Mouse (Mus musculus) 3134 (cell line): Measurements from ENCODE around the gene Zfp189.
A peak's percentile ranks its signal among the peaks of the same experiment; 100 is the strongest.
"Not testable (repeated sequence)": the region's sequence is repeated elsewhere in the genome, so short reads cannot be mapped to it uniquely, and the experiment has no call there.

Experiments used
- DNase-seq: peaks from one replicate; pipeline ENCODE4 v3.0.0-alpha.2; 2011; ENCODE audit warnings: low spot score; ENCODE audit not compliant: insufficient read length; ENCODE audit errors: extremely low read depth

Gene Zfp189

DNA sequence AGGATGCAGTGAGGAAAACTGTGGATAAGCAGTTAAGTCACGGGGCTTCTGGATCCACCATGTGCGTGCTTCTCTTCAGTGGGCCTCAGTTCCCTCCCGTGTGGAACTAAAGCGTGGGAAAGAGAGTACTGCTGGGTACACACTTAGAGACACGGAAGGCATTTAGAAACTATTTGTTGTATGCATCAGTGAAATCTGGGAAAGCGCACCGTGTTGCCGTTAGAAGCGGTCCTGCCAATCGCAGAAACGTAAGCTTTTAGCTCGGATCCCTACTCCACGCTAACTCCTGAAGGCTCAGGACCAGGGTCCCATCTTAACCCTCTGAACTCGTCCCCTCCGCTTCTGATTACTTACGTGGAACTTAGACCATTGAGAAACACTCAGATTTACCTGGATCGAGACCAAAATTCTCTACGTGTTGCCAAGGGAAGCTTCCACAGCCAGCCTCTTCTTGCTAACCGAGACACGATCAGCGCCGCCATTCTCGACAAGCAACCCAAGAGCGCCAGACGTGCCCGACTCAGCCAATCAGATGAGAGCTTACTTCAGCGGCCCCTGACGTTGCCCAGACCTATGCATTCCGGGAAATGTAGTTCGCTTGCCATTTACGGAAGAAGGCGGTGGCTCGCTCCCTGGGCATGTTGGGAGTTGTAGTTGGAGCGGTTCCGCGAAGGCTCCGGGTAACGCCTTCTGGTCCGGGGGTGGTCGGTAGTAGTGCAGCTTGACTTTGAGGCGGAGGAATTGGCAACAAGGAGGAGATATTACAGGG lies at the start of gene Zfp189, which contains the start of gene Mrpl50:
Zfp189 (plus strand) TSS at position 605 of the 769 bp plus-strand sequence.
Mrpl50 (minus strand) TSS at position 522 of the 769 bp plus-strand sequence.
- DNase-seq: peak; percentile 91

DNA sequence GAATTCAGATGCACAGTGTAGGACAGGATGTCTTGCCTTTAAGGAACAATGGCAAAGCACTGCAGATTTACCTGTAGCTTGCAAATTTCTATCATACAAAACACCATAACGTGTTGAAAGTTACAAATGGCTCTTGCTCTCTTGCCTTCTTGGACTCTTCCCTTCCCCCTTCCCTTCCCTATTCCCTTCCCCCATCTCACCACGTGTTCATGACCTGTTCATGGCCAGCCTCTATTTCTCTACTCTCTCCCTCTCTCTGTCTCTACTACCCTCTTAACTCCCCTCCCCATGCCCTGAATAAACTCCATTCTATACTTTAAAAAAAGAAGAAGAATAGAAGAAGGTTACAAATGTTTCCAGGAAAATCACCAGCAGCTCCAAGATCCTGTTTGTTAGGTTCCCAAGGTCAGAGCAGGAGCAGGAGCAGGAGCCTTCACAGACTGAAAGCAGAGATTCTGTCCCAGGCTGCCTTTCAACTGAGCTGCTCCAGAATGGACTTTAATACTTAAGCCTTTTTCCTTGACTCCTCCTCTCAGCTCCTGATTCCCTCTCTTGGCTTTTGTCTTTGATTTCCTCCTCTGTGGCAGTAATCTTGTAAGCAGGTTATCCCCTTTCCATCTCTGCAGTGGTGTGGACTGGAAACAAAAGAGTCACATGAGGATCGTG lies 47.4 kb upstream of the Zfp189 start, which contains the start of gene Acnat1:
Acnat1 (minus strand) TSS at position 478 of the 666 bp plus-strand sequence.
- DNase-seq: no peak

DNA sequence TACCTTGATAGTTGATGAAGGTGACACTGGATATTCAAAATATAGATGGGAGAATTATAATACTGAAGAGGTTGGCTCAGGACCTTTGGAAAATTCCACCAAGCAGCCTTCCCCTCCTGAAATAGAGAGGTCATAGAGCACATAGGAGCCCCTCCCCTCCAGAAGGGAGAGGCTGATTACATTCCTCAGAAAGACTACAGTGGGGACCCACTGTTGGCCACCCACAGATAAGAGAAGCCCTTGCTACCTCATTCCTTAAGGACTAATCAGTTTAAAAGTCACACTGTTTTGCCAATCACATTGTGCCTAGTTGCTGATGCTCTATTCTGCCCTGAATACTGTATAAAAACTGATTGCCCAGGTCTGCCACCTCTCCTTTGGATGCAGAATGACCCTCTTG lies 46.4 kb upstream of the Zfp189 start:
- no peak for DNase-seq

DNA sequence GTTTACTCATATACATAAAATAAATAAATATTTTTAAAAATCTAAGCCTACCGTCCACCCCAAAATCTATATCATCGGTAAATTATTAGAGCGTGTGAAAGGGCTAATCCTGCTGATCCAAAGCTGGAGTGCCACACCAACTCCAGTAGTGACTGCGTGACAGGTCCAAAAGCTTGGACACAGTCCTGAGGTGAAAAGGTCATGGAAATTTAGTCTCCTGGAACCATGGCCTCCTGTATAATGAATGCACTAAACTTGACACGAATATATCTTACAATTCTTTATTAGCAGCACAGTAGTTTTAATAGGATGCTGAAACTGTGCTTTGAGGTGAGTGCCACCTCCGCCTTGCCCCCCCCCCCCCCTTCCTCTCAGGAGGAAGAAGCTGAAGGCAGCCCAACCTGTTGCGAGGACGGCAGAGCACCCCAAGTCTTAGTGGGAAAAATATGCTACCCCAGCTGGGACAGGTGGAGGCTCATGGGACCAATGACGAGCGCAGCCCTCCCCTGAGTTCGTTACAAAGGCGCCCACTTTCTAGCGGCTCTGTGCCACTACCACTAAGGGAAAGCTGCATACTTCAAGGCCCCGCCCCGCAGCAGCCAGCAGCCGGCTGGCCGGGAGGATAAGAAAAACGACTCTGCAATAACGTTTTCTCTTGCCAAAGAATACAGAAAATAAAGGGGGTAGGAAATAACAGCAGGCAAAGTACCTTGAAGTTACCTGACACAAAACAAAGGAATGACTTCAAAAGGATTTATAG lies 42.7 kb upstream of the Zfp189 start:
- DNase-seq: peak; percentile 3

DNA sequence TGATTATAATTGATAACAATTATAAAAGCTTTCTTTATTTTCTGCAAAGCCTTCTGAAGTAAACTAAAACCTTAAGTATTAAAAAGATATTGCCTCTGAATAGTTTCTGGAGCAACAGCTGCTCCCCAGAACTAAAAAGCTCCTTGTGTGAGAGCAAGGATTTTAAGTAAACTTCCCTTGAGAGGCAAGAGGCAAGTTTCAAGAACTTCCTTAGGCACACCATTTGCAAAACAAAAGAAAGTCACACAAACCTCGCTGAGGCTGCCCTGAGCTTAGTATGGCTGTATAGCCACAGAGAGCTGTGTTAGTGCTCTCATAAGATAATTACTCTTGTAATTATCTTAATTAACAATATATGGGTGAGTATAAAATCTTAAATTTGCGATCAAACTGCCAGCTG lies 41.9 kb upstream of the Zfp189 start:
- not testable (repeated sequence) for DNase-seq

DNA sequence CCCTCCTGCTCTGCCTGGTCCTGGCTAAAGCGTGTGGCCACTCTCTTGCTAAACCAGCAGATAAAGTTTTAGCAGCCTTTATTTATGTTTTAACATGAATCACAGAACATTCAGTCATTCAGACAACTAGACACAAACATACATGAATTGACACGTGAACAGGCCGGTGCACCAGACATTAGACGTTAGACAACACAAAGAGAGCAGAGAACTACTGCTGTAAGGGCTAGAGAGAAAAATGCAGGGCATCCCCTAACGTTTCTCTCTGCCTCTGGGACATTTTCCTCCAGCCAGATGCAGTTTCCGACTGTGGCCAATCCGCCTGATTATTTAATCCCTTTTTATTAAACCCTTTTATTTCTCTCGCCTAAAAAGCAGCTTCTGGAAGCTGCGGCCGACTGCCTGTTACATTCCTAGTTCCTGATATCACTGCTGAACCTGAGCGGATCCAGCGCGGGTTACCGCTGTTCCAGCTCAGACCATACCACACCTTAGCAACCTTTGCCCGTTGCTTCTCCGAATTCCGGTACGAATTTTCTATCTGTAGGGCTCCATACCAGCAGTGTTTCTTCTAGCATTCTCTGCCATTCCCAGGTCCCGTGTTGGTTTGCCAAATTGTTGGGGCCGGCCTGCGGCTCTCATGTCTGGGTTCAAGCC lies 40.7 kb upstream of the Zfp189 start:
- no peak for DNase-seq

DNA sequence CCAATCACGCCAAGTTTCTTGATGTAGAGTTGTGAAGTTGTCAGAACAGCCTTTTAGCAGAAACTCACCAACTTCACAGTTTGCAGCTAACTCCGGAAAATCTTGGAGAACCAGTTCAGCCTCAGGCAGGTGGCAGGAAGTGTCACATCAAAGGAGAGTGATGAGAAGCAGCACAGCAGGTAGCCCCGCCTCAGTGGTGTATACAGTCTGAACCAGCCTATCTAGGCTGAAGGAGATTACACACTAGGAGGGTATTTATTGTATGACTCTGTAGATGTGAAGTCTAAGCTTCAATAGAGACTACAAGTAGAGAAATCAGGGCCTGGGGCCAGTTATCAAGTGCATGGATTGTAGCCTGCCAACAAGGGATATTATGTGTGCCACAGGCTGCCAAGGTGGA lies 40.1 kb upstream of the Zfp189 start:
- DNase-seq: no peak

DNA sequence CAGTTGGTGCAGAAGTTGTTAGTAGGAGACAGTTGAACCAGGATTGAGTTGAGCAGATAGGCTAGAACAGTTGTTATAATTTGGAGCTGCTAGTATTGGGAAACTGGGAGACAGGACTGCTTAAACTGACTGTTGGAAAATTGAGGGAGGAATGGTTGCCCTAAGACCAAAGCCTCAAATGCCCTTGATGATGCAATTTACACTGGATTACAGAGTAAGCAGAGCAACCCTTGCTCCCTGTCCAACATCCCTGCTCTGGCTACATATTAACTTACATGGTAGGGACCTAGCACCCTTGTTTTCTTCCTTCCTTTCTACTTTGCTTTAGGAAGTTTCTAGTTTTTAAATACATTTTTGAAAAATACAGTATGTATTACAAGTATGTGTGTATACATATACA lies 35.5 kb upstream of the Zfp189 start:
- no peak for DNase-seq

DNA sequence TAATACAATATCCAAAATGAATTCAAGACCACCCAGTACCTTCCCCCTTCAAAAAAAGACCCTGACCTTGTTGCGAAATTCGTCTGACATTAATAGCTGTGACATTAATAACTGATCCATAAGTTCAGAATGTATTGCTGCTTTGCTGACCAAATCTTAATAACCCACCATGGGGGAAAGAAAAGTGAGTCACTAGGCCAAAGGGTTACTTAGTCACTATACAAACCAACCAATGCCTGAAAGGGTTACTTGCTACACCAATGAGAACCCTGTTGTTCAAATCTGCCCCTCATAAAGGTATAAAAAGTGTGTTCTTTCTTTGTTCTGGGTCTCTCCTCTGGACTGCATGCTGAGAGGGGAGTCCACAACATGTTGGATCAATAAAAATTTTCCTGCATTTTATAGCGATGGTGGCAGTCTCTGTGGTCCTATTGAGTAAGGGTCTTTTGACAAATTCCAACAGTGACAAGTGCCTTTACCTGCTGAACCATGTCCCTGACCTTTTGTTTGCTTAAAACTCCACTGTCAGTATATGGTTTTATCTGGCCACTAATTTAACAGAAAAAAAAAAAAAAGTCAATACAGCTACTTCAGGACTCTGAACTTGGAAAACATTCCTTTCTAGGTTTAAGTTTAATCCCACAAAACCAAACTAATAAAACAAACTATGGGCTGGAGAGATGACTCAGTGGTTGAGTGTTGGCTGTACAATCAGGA lies 34.9 kb upstream of the Zfp189 start:
- not testable (repeated sequence) for DNase-seq

DNA sequence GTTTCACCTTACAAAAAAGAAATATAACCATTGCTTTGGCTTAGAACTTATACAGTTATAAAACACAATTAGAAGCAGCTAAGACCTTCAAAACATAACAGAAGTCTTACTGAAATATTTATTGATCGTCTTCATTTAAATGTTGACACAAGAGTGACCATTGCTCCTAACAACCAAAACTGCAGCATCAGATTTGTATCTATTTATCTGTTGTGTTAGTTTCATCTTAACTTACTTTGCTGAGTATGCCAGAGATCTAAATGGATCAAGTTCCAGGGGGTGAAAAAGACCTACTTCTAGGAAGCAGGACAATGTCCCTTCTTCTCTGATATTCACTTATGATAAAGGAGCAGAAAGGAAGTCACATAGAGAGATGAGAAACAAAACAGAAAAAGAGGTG lies 17.4 kb upstream of the Zfp189 start:
- no peak for DNase-seq

DNA sequence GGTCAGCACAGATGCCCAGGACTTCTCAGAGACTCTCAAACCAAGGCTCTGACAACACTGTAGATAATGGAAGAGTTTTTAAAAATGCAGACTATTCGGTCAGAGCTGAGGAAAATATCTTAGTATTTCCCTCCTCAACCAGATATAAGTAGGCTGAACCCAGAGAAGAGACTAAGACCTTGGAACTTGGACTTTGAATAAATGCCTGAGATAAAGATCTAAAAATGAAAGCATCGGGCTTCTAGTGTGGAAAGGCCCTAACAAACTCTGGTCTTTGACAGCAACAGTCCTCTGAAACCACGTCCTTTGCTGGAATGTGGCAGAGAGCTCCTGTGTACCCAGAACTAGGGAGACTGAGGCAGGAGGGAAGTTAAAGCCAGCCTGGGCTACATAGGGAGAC lies 14.6 kb upstream of the Zfp189 start, which contains the start of gene Baat:
Baat (minus strand) TSS at position 172 of the 400 bp plus-strand sequence.
- no peak for DNase-seq

DNA sequence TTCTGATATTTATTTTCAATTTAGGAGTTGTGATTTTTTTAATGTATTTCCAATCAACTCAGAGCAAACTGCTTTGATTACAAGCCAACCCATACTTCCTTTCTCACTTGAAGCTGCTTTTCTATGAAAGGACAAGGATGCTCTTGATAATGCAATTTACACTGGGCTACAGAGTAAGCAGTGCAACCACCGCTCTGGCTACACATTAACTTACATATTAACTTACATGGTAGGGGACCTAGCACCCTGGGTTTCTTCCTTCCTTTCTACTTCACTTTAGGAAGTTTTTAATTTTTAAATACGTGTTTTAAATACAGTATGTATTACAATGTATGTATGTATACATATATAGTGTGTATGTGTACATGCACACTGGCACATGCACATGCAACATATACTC lies 11.8 kb upstream of the Zfp189 start:
- no peak for DNase-seq

DNA sequence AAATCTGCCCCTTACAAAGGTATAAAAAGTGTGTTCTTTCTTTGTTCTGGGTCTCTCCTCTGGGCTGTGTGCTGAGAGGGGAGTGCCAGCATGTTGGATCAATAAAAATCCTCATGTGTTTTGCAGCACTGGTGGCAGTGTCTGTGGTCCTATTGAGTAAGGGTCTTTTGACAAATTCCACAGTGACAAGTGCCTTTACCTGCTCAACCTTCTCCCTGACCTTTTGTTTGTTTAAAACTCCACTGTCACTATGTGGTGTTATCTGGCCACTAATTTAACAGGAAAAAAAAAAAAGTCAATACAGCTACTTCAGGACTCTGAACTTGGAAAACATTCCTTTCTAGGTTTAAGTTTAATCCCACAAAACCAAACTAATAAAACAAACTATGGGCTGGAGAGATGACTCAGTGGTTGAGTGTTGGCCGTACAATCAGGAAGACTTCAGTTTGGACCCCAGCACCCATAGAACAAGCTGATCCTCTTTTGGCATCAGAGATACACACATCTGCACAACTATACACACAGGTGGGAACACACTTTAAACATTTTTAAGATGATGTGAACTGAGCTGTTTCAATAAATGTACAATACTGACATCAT lies 10.6 kb upstream of the Zfp189 start:
- DNase-seq: not testable (repeated sequence)

DNA sequence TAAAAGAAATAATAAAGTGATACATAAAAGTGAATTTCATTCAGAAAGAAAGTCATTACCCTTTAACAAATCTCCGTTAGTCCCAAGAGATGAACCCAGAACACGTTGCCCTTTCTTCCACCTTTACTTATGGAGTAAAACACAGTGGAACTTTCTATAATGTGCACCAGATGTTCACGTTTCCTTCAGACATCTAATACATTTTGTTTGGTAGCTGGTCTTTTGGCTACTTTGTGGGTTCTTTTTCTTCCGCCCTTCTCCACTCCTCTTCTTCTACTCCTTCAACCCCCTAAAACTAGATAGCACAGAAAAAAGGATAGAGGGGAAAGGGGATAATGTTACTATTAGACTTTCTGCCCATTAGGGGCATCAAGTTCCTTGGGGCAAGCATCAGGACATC lies 8.3 kb upstream of the Zfp189 start:
- DNase-seq: no peak

DNA sequence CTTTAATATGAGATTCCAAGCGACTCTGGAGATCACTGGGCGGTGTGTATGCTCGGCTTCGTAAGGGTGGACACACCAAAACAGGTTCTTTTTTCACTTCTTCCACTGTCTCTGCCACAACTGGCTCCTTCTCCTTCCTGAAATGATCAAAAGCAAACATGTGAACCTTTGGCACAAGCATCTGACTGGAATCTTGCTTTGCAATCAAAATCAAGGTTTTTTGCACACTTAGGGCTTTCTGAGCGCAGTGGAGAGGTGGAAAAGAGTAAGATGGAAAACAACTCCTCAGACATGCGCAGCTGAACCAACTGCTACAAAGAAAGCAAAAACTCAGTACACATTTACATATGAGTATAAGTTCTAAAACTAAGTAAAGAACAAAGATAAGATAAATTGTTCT lies 6.5 kb upstream of the Zfp189 start:
- no peak for DNase-seq

DNA sequence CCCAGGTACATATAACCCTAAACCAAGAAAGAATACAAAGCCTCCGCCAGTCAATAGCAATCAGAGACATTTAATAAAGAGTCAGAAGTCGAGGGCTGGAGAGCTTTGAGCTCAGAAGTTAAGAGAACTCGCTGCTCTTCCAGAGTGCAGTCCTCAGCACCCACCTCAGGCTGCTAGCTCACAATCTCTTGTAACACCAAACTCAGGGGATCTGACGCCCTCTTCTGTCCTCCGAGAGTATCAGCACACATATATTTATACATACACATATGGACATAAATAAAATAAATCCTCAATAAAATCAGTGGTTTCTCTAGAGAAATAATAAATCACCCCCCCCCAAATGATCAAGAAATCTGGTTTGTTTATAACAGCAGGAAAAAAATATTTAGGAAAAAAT lies 1.5 kb upstream of the Zfp189 start:
- no peak for DNase-seq

DNA sequence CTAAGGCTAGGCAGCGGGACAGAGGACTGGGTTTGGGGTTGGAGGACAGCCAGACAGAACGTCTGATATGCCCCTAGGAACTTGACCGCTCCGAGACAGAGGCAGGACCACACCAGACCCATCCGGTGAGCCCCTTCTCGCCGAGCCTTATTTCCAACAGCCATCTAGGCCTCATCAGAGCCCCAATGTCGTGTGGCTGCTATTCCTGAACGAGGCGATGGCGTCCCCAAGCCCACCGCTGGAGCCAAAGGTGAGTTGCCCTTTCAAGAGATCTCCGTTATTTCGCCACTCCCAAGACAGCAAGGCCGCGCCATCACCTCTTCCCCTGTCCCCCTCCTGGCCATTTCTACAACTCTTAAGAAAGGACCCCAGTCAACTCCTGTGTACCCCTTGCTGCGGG lies 370 bp downstream of the Zfp189 start:
- no peak for DNase-seq

DNA sequence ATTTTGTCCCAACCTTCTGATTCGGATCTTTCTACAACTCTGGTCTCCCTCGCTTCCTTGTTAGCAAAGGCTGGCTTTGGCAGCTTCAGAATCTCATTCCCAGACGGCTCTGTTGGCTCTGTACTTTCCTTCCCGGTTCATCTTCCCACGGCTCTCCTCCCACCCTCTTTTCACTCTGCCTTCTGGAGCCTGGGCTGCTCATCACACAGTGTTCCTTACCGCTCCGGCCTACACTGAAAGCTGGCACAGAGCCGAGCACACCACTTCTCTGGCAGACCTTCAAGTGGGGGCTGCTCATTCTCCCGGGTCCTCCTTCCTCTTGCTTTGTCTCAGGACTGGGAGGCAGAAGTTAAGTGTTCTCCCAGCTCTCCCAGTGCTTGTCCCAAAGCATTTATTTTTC lies 1.6 kb downstream of the Zfp189 start:
- DNase-seq: no peak

DNA sequence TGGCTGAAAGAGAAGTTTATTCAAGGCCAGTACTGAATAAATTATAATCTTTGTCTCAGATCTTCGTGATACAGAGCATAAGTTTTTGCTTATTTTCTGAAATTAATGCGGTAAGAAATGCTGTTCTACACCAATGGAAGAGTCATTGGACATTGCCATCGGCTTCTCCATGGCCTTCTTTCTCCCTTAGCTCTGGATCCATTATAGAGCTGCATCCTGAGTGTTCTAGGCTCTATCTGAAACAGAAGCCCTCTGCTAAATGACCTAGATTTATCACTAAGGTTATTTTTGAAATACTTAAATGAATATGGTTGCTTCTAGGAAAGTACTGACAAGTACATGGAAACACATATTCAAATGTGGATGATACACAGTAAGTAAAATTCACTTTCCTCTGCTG lies 14.1 kb downstream of the Zfp189 start:
- DNase-seq: no peak
